Mouse (Mus musculus) splenic B cell, adult 2 months (primary cell): ENCODE measurements around the gene Chpt1.
"Not testable (repeated sequence)": the region's sequence is repeated elsewhere in the genome, so short reads cannot be mapped to it uniquely, and the experiment has no call there.

Source experiments
- DNase-seq: peaks from one replicate; pipeline ENCODE4 v3.0.0-alpha.2; 2011; ENCODE audit warnings: low read depth, low spot score
- H3K27me3 ChIP-seq: 2 replicates; pipeline ENCODE4 v1.6.1; 2012; ENCODE audit warnings: mild to moderate bottlenecking, low read length, moderate library complexity, mixed read lengths; ENCODE audit not compliant: control insufficient read depth, poor library complexity, insufficient read depth, severe bottlenecking
- H3K36me3 ChIP-seq: 2 replicates; pipeline ENCODE4 v1.6.1; 2012; ENCODE audit warnings: mild to moderate bottlenecking, low read length, moderate library complexity, mixed read lengths; ENCODE audit not compliant: control insufficient read depth, poor library complexity, insufficient read depth, severe bottlenecking

Gene Chpt1

GRCm38 (mm10) chr10:88504481-88504880, 608 bp upstream of the Chpt1 start:
- Histone ChIP-seq H3K36me3 (no peaks in the 10 kb centered on the region), H3K27me3 (no peaks in the 10 kb centered on the region)
- DNase-seq: peak; percentile 4

GRCm38 (mm10) chr10:88502919-88503318, 954 bp downstream of the Chpt1 start:
- DNase-seq: no peak
- no peaks in the 10 kb centered on the region for H3K27me3 ChIP-seq
- no peaks in the 10 kb centered on the region for H3K36me3 ChIP-seq

- Histone ChIP-seq H3K27me3 (no peaks in the 10 kb centered on the region), H3K36me3 (no peaks in the 10 kb centered on the region)
- DNase-seq: no peak
Observed at GRCm38 (mm10) chr10:88501886-88502765, 1.7 kb downstream of the Chpt1 start.

- H3K27me3 ChIP-seq: no peaks in the 10 kb centered on the region
- no peaks in the 10 kb centered on the region for H3K36me3 ChIP-seq
- no peak for DNase-seq
Observed at GRCm38 (mm10) chr10:88501370-88501769, 2.5 kb downstream of the Chpt1 start.

GRCm38 (mm10) chr10:88499993-88500392, 3.9 kb downstream of the Chpt1 start:
- Histone ChIP-seq H3K27me3 (no peaks in the 10 kb centered on the region), H3K36me3 (no peaks in the 10 kb centered on the region)
- DNase-seq: no peak

- no peak for DNase-seq
- Histone ChIP-seq H3K27me3 (no peaks in the 10 kb centered on the region), H3K36me3 (no peaks in the 10 kb centered on the region; the same call in 1 of the 2 replicates)
Observed at GRCm38 (mm10) chr10:88496864-88497564, 6.9 kb downstream of the Chpt1 start.

- no peak for DNase-seq
- no peaks in the 10 kb centered on the region; the same call in 1 of the 2 replicates for H3K36me3 ChIP-seq
- H3K27me3 ChIP-seq: no peaks in the 10 kb centered on the region
Observed at GRCm38 (mm10) chr10:88494959-88495587, 8.8 kb downstream of the Chpt1 start.

- DNase-seq: peak; percentile 26
- no peaks in the 10 kb centered on the region; the same call in 1 of the 2 replicates for H3K36me3 ChIP-seq
- no peaks in the 10 kb centered on the region for H3K27me3 ChIP-seq
Observed at GRCm38 (mm10) chr10:88492658-88493057, 11.2 kb downstream of the Chpt1 start.

- DNase-seq: peak; percentile 7
Observed at GRCm38 (mm10) chr10:88491632-88492031, 12.2 kb downstream of the Chpt1 start.

GRCm38 (mm10) chr10:88488629-88489028, 15.2 kb downstream of the Chpt1 start:
- no peaks in the 10 kb centered on the region for H3K27me3 ChIP-seq
- H3K36me3 ChIP-seq: no peaks in the 10 kb centered on the region; the same call in 1 of the 2 replicates
- DNase-seq: no peak

More at GRCm38 (mm10) chr10:88491632-88492031, 12.2 kb downstream of the Chpt1 start:
- Histone ChIP-seq H3K27me3 (no peaks in the 10 kb centered on the region), H3K36me3 (no peaks in the 10 kb centered on the region; the same call in 1 of the 2 replicates)

GRCm38 (mm10) chr10:88482866-88483265, 21.0 kb downstream of the Chpt1 start:
- not testable (repeated sequence) for H3K36me3 ChIP-seq, H3K27me3 ChIP-seq, DNase-seq

GRCm38 (mm10) chr10:88460122-88460820, 43.6 kb downstream of the Chpt1 start:
- Histone ChIP-seq H3K27me3 (no peaks in the 10 kb centered on the region), H3K36me3 (no peaks in the 10 kb centered on the region)
- DNase-seq: no peak

- Histone ChIP-seq H3K27me3 (no peaks in the 10 kb centered on the region), H3K36me3 (no peaks in the 10 kb centered on the region)
- DNase-seq: no peak
Observed at GRCm38 (mm10) chr10:88459502-88459992, 44.3 kb downstream of the Chpt1 start, which contains the start of gene Sycp3. Gene Sycp3, plus strand, starts transcription at chr10:88459569.

- no peak for DNase-seq
- Histone ChIP-seq H3K27me3 (no peaks in the 10 kb centered on the region), H3K36me3 (no peaks in the 10 kb centered on the region)
Observed at GRCm38 (mm10) chr10:88457816-88458215, 46.1 kb downstream of the Chpt1 start.
